8 mouse cellular contexts compared by ENCODE assay signal in the genomic region with DNA sequence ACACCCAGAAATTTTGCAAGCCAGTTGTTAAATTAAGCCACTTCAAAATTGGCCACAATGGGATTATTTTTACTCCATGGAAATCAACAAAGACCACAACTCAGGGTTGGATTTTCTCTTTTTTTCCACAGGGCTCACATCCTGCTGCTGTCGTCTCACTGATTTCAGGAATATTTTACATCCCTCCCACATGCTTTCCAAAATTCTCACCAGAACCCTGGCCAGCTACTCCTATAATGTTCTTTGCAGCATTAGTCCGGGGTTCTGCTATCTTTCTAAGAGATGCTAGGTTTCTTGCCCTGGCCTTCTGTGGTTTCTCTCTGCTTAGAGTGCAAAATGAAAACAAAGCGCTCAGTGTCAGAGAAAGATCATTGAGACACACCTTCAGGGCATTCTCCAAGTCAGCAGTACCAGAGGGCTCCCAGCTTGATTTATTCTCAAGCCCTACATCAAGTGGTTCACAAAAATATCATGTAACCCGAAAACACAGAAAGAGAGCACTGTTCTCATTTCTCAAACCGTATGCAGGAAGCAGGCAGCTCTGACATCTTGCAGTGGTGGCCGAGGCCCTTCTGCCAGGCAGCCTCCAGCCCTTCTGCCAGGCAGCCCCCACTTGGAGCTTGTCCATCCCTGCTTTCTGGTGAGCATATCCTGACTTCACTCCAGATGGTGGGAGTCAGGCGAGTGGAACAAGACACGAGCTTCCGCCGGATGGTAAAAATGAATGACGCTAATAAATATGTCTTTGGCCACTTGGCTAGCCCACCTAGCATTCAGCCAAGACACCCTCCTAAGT.
DNase-seq lines count a peak whose midpoint lies in the region; ATAC-seq and TF ChIP-seq lines count a peak whose summit lies in the region.

No protein-coding gene starts in this region.

- H3K4me1 ChIP-seq in kidney, postnatal 0 days (replicated peaks; ENCODE audit: insufficient read depth, low read length), result no peaks in the 10 kb centered on the region
- peaks cover 29% of the 10 kb centered on the region for H3K4me1 ChIP-seq in hindbrain, embryonic 15.5 days (replicated peaks)
- peaks cover 35% of the 10 kb centered on the region for H3K4me1 ChIP-seq in limb, embryonic 13.5 days

- no peak overlapping the region for H3K9ac ChIP-seq in kidney, postnatal 0 days (ENCODE audit: low read depth, low read length)
- no peak overlapping the region for H3K9ac ChIP-seq in hindbrain, embryonic 15.5 days
- no peak overlapping the region for H3K9ac ChIP-seq in limb, embryonic 13.5 days

- peak; percentile 18 for DNase-seq in kidney, postnatal 0 days (ENCODE audit: low spot score)
- DNase-seq in kidney, adult 8-10 months, result no peak
- DNase-seq in cerebellum, postnatal 36 days, result peak; percentile 76 to 78
- no peak for DNase-seq in testis, postnatal 10 days (ENCODE audit: low spot score)
- DNase-seq in adrenal gland, adult 2 months, result no peak

- TF ChIP-seq CTCF in kidney, postnatal 0 days (IDR thresholded peaks at IDR 0.05; ENCODE audit: low read depth), result no peak

- no peak overlapping the region for H3K4me3 ChIP-seq in kidney, postnatal 0 days (replicated peaks; ENCODE audit: low read depth, low read length)
- no peak overlapping the region for H3K4me3 ChIP-seq in hindbrain, embryonic 15.5 days
- no peak overlapping the region for H3K4me3 ChIP-seq in limb, embryonic 13.5 days

- H3K27ac ChIP-seq in kidney, postnatal 0 days, result no peak overlapping the region
- peak overlapping the region; percentile 15 for H3K27ac ChIP-seq in hindbrain, embryonic 15.5 days (replicated peaks)
- peak overlapping the region; percentile 63; the same call in 1 of the 2 replicates for H3K27ac ChIP-seq in limb, embryonic 13.5 days

- H3K9me3 ChIP-seq in kidney, postnatal 0 days (replicated peaks; ENCODE audit: low read length), result no peaks in the 10 kb centered on the region
- no peaks in the 10 kb centered on the region for H3K9me3 ChIP-seq in hindbrain, embryonic 15.5 days
- no peaks in the 10 kb centered on the region for H3K9me3 ChIP-seq in limb, embryonic 13.5 days

- H3K27me3 ChIP-seq in kidney, postnatal 0 days (ENCODE audit: insufficient read depth, low read length), result no peaks in the 10 kb centered on the region
- H3K27me3 ChIP-seq in hindbrain, embryonic 15.5 days, result no peaks in the 10 kb centered on the region
- no peaks in the 10 kb centered on the region for H3K27me3 ChIP-seq in limb, embryonic 13.5 days

- H3K36me3 ChIP-seq in kidney, postnatal 0 days (ENCODE audit: insufficient read depth, low read length), result no peaks in the 10 kb centered on the region
- H3K36me3 ChIP-seq in hindbrain, embryonic 15.5 days, result no peaks in the 10 kb centered on the region
- no peaks in the 10 kb centered on the region for H3K36me3 ChIP-seq in limb, embryonic 13.5 days

- 17% methylated on average over 11 of the region's 11 CpGs for WGBS in kidney, postnatal 0 days
- 60% methylated on average over 11 of the region's 11 CpGs for WGBS in hindbrain, embryonic 15.5 days
- WGBS in limb, embryonic 13.5 days, result 19% methylated on average over 11 of the region's 11 CpGs

- no peak for ATAC-seq in kidney, postnatal 0 days (replicated peaks; ENCODE audit: low FRiP score, low read depth)
- peak; percentile 81 for ATAC-seq in hindbrain, embryonic 15.5 days (ENCODE audit: low FRiP score, low read depth)
- ATAC-seq in limb, embryonic 13.5 days (ENCODE audit: low FRiP score, low read depth), result peak; percentile 51; the same call in 1 of the 2 replicates
- ATAC-seq in inflammation-experienced regulatory T-cells, adult 6 months, result no peak

- H3K4me2 ChIP-seq in kidney, postnatal 0 days (ENCODE audit: low read length), result no peak overlapping the region
- peak overlapping the region; percentile 27; the same call in 1 of the 2 replicates for H3K4me2 ChIP-seq in hindbrain, embryonic 15.5 days
- peak overlapping the region; percentile 25; the same call in 1 of the 2 replicates for H3K4me2 ChIP-seq in limb, embryonic 13.5 days (replicated peaks)

Comparison
In these comparisons a context has a peak if more than half of its experiments do, and no peak if none do; other contexts are left out.
1. DNase-seq: peak in kidney, postnatal 0 days (single experiment) and cerebellum, postnatal 36 days (2 of 2); none in kidney, adult 8-10 months (0 of 2), testis, postnatal 10 days (single experiment) and adrenal gland, adult 2 months (single experiment).
2. ATAC-seq: peak in hindbrain, embryonic 15.5 days (single experiment) and limb, embryonic 13.5 days (single experiment); none in kidney, postnatal 0 days (single experiment) and inflammation-experienced regulatory T-cells, adult 6 months (single experiment).